Mouse (Mus musculus): ENCODE data around the gene Runx2. TPM values are rescaled to one million over a fixed set of nuclear protein-coding genes. Genes with fewer than 3 reads are reported as not detected.

Gene Runx2
- polyA plus RNA-seq, 1 experiment from 2014 or later: 1.0 TPM

- Histone ChIP-seq H3K9me3 (ENCODE audit: control insufficient read depth) (no peaks in the 10 kb centered on the region), H3K4me1 (replicated peaks; ENCODE audit: control insufficient read depth, insufficient read depth, low read length) (no peaks in the 10 kb centered on the region), H3K27me3 (replicated peaks; ENCODE audit: control insufficient read depth, insufficient read depth, low read length) (no peaks in the 10 kb centered on the region), H3K4me3 (ENCODE audit: low read depth, low read length) (no peak overlapping the region), H3K27ac (ENCODE audit: low read depth, low read length) (no peak overlapping the region), H3K4me2 (replicated peaks; ENCODE audit: low read depth) (no peak overlapping the region), H3K36me3 (ENCODE audit: control insufficient read depth, insufficient read depth) (no peaks in the 10 kb centered on the region), H3K9ac (ENCODE audit: low read depth, low read length) (no peak overlapping the region)
- 69% methylated on average over 5 of the region's 5 CpGs for WGBS
- TF ChIP-seq CTCF (IDR thresholded peaks at IDR 0.05; ENCODE audit: low read depth): no peak
- no peak for ATAC-seq
These were observed 329.3 kb downstream of the Runx2 start for GRCm38 (mm10) chr17:44485337-44485736.

- H3K4me1 ChIP-seq (replicated peaks; ENCODE audit: control insufficient read depth, insufficient read depth, low read length): no peaks in the 10 kb centered on the region
- 48% methylated on average over 5 of the region's 5 CpGs for WGBS
- H3K36me3 ChIP-seq (ENCODE audit: control insufficient read depth, insufficient read depth): no peaks in the 10 kb centered on the region
- no peak overlapping the region for H3K9ac ChIP-seq (ENCODE audit: low read depth, low read length)
- H3K4me2 ChIP-seq (replicated peaks; ENCODE audit: low read depth): no peak overlapping the region
- H3K27ac ChIP-seq (ENCODE audit: low read depth, low read length): no peak overlapping the region
- H3K4me3 ChIP-seq (ENCODE audit: low read depth, low read length): no peak overlapping the region
- H3K9me3 ChIP-seq (ENCODE audit: control insufficient read depth): no peaks in the 10 kb centered on the region
- no peak for ATAC-seq
- no peak for TF ChIP-seq CTCF (IDR thresholded peaks at IDR 0.05; ENCODE audit: low read depth)
- H3K27me3 ChIP-seq (replicated peaks; ENCODE audit: control insufficient read depth, insufficient read depth, low read length): no peaks in the 10 kb centered on the region
These were observed 334.7 kb downstream of the Runx2 start for GRCm38 (mm10) chr17:44479918-44480317.

GRCm38 (mm10) chr17:44479491-44479890, 335.1 kb downstream of the Runx2 start:
- Histone ChIP-seq H3K4me3 (ENCODE audit: low read depth, low read length) (no peak overlapping the region), H3K27me3 (replicated peaks; ENCODE audit: control insufficient read depth, insufficient read depth, low read length) (no peaks in the 10 kb centered on the region), H3K27ac (ENCODE audit: low read depth, low read length) (no peak overlapping the region), H3K9me3 (ENCODE audit: control insufficient read depth) (no peaks in the 10 kb centered on the region), H3K4me1 (replicated peaks; ENCODE audit: control insufficient read depth, insufficient read depth, low read length) (no peaks in the 10 kb centered on the region), H3K36me3 (ENCODE audit: control insufficient read depth, insufficient read depth) (no peaks in the 10 kb centered on the region), H3K4me2 (replicated peaks; ENCODE audit: low read depth) (no peak overlapping the region), H3K9ac (ENCODE audit: low read depth, low read length) (no peak overlapping the region)
- WGBS: 74% methylated on average over 4 of the region's 4 CpGs
- TF ChIP-seq CTCF (IDR thresholded peaks at IDR 0.05; ENCODE audit: low read depth): no peak
- no peak for ATAC-seq

GRCm38 (mm10) chr17:44475910-44476309, 338.7 kb downstream of the Runx2 start:
- no peak for ATAC-seq
- no peak for TF ChIP-seq CTCF (IDR thresholded peaks at IDR 0.05; ENCODE audit: low read depth)
- no peak overlapping the region for H3K9ac ChIP-seq (ENCODE audit: low read depth, low read length)

GRCm38 (mm10) chr17:44474280-44474679, 340.3 kb downstream of the Runx2 start:
- Histone ChIP-seq H3K9me3 (ENCODE audit: control insufficient read depth) (no peaks in the 10 kb centered on the region), H3K27me3 (replicated peaks; ENCODE audit: control insufficient read depth, insufficient read depth, low read length) (no peaks in the 10 kb centered on the region), H3K4me2 (replicated peaks; ENCODE audit: low read depth) (no peak overlapping the region), H3K9ac (ENCODE audit: low read depth, low read length) (no peak overlapping the region), H3K4me3 (ENCODE audit: low read depth, low read length) (no peak overlapping the region), H3K27ac (ENCODE audit: low read depth, low read length) (no peak overlapping the region), H3K36me3 (ENCODE audit: control insufficient read depth, insufficient read depth) (no peaks in the 10 kb centered on the region), H3K4me1 (replicated peaks; ENCODE audit: control insufficient read depth, insufficient read depth, low read length) (no peaks in the 10 kb centered on the region)
- WGBS: 79% methylated on average over 3 of the region's 3 CpGs
- no peak for TF ChIP-seq CTCF (IDR thresholded peaks at IDR 0.05; ENCODE audit: low read depth)
- ATAC-seq: no peak

More at GRCm38 (mm10) chr17:44475910-44476309, 338.7 kb downstream of the Runx2 start:
- H3K4me1 ChIP-seq (replicated peaks; ENCODE audit: control insufficient read depth, insufficient read depth, low read length): no peaks in the 10 kb centered on the region
- no peaks in the 10 kb centered on the region for H3K9me3 ChIP-seq (ENCODE audit: control insufficient read depth)
- no peak overlapping the region for H3K27ac ChIP-seq (ENCODE audit: low read depth, low read length)
- no peak overlapping the region for H3K4me2 ChIP-seq (replicated peaks; ENCODE audit: low read depth)
- no peaks in the 10 kb centered on the region for H3K27me3 ChIP-seq (replicated peaks; ENCODE audit: control insufficient read depth, insufficient read depth, low read length)
- WGBS: 84% methylated on average over 8 of the region's 8 CpGs
- no peak overlapping the region for H3K4me3 ChIP-seq (ENCODE audit: low read depth, low read length)
- no peaks in the 10 kb centered on the region for H3K36me3 ChIP-seq (ENCODE audit: control insufficient read depth, insufficient read depth)

- Histone ChIP-seq H3K27me3 (replicated peaks; ENCODE audit: control insufficient read depth, insufficient read depth, low read length) (no peaks in the 10 kb centered on the region), H3K9me3 (ENCODE audit: control insufficient read depth) (no peaks in the 10 kb centered on the region), H3K9ac (ENCODE audit: low read depth, low read length) (no peak overlapping the region), H3K4me3 (ENCODE audit: low read depth, low read length) (no peak overlapping the region), H3K4me1 (replicated peaks; ENCODE audit: control insufficient read depth, insufficient read depth, low read length) (no peaks in the 10 kb centered on the region), H3K36me3 (ENCODE audit: control insufficient read depth, insufficient read depth) (no peaks in the 10 kb centered on the region), H3K4me2 (replicated peaks; ENCODE audit: low read depth) (no peak overlapping the region), H3K27ac (ENCODE audit: low read depth, low read length) (no peak overlapping the region)
- 74% methylated on average over 7 of the region's 7 CpGs for WGBS
- TF ChIP-seq CTCF (IDR thresholded peaks at IDR 0.05; ENCODE audit: low read depth): no peak
- no peak for ATAC-seq
These were observed 341.9 kb downstream of the Runx2 start for GRCm38 (mm10) chr17:44472695-44473094.

GRCm38 (mm10) chr17:44463679-44464078, 350.9 kb downstream of the Runx2 start:
- no peak overlapping the region for H3K9ac ChIP-seq (ENCODE audit: low read depth, low read length)
- TF ChIP-seq CTCF (IDR thresholded peaks at IDR 0.05; ENCODE audit: low read depth): no peak
- H3K4me1 ChIP-seq (replicated peaks; ENCODE audit: control insufficient read depth, insufficient read depth, low read length): no peaks in the 10 kb centered on the region
- H3K4me2 ChIP-seq (replicated peaks; ENCODE audit: low read depth): no peak overlapping the region
- H3K9me3 ChIP-seq (ENCODE audit: control insufficient read depth): no peaks in the 10 kb centered on the region
- no peaks in the 10 kb centered on the region for H3K36me3 ChIP-seq (ENCODE audit: control insufficient read depth, insufficient read depth)
- no peaks in the 10 kb centered on the region for H3K27me3 ChIP-seq (replicated peaks; ENCODE audit: control insufficient read depth, insufficient read depth, low read length)
- ATAC-seq: no peak
- H3K27ac ChIP-seq (ENCODE audit: low read depth, low read length): no peak overlapping the region
- 72% methylated on average over 4 of the region's 4 CpGs for WGBS
- H3K4me3 ChIP-seq (ENCODE audit: low read depth, low read length): no peak overlapping the region
